Mouse (Mus musculus): ENCODE measurements at regions not wholly inside any gene's neighbourhood (a gene's known extent, or its start where the extent isn't known, plus 50 kb on each side); places are given as distances from the start of the nearest gene placed in this dataset.

DNA sequence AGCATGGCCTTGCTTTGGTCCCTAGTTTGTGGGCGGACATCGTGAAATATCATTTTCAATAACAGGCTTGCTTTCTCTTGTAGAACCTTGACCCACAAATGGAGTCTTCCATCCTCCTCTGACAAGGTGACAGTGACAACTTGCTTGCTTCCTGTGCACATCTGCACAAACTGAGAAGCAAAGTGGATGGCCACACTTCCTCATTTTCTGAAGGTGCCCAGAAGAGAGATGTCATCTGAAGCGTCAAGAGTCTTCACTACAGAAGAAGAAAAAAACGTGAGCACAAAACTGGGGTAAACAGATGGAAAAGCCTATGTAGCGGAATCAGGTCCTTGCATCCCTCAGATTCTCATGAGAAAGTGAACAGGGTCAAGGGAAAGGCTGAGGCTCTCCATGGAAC is 423.5 kb downstream of the Gm37988 start:
- Histone ChIP-seq H3K4me1 (ENCODE audit: control insufficient read depth in 1 of 2, insufficient read depth in 2 of 2) (peaks cover 6 to 37% of the 10 kb centered on the region in 2 experiments; a peak in 3 of 4 replicates), H3K79me2 (replicated peaks; ENCODE audit: control insufficient read depth, extremely low read depth, insufficient read depth, poor library complexity, severe bottlenecking) (no peaks in the 10 kb centered on the region), H3K4me3 (replicated peaks in 1 of 3; ENCODE audit: low read depth in 2 of 3, low read length in 2 of 3, poor library complexity in 1 of 3) (no peak overlapping the region), H3K27me3 (replicated peaks) (no peaks in the 10 kb centered on the region), H3K27ac (ENCODE audit: insufficient read depth, low read depth) (no peak overlapping the region), H3K36me3 (replicated peaks in 1 of 2; ENCODE audit: control insufficient read depth in 1 of 2, insufficient read depth in 1 of 2, low read length in 1 of 2) (no peaks in the 10 kb centered on the region), H3K9ac (ENCODE audit: insufficient read depth, low read depth) (no peak overlapping the region), H3K9me3 (replicated peaks; ENCODE audit: low read length) (no peaks in the 10 kb centered on the region), H3K4me2 (ENCODE audit: insufficient read depth, low read depth, poor library complexity, severe bottlenecking) (no peak overlapping the region)
- no peak for TF ChIP-seq POLR2AphosphoS2 (IDR thresholded peaks at IDR 0.05; ENCODE audit: low read depth, low read length)
- no peak for TF ChIP-seq MAX (IDR thresholded peaks at IDR 0.05; ENCODE audit: low read length)
- TF ChIP-seq BHLHE40 (IDR thresholded peaks at IDR 0.05; ENCODE audit: low read depth, low read length) = peak; percentile 74
- no peak for TF ChIP-seq MYC (IDR thresholded peaks at IDR 0.05; ENCODE audit: low read depth, low read length)
- TF ChIP-seq RAD21 (IDR thresholded peaks at IDR 0.05; ENCODE audit: low read depth, low read length) = no peak
- TF ChIP-seq GABPA (IDR thresholded peaks at IDR 0.05; ENCODE audit: insufficient replicate concordance, low read depth, low read length) = no peak
- peak; percentile 48; the same call in 1 of the 2 replicates for TF ChIP-seq EP300 (IDR thresholded peaks at IDR 0.05; ENCODE audit: low read length)
- TF ChIP-seq MAFK (IDR thresholded peaks at IDR 0.05; ENCODE audit: insufficient replicate concordance, low read length) = no peak
- peak; percentile 32; the same call in 1 of the 2 replicates for TF ChIP-seq IRF4 (IDR thresholded peaks at IDR 0.05; ENCODE audit: low read depth, low read length)
- no peak for TF ChIP-seq USF2 (conservative IDR thresholded peaks at IDR 0.05; ENCODE audit: low read depth, low read length)
- TF ChIP-seq ELF1 (IDR thresholded peaks at IDR 0.05; ENCODE audit: low read depth, low read length) = no peak
- no peak for TF ChIP-seq POLR2A (IDR thresholded peaks at IDR 0.05; ENCODE audit: low read depth, low read length)
- no peak for TF ChIP-seq SMC3 (IDR thresholded peaks at IDR 0.05; ENCODE audit: low read depth, low read length)
- TF ChIP-seq ZC3H11A (IDR thresholded peaks at IDR 0.05; ENCODE audit: low read depth, low read length) = no peak
- in situ Hi-C loops (cut with MboI; ENCODE audit: low pct_ligation_motif_present, low pct_unique_long_range_greater_than_20kb, low sequenced_read_pairs) (no loop called here), dilution Hi-C loops (cut with MboI; ENCODE audit: extremely low pct_ligation_motif_present, extremely low pct_unique_long_range_greater_than_20kb, low sequenced_read_pairs) (no loop called here)
- peak; percentile 58 for DNase-seq (ENCODE audit: extremely low read depth)

GRCm38 (mm10) chr1:5231961-5232846 is 424.5 kb downstream of the Gm37988 start:
- in situ Hi-C loops (cut with MboI; ENCODE audit: low pct_ligation_motif_present, low pct_unique_long_range_greater_than_20kb, low sequenced_read_pairs) (no loop called here), dilution Hi-C loops (cut with MboI; ENCODE audit: extremely low pct_ligation_motif_present, extremely low pct_unique_long_range_greater_than_20kb, low sequenced_read_pairs) (no loop called here)
- H3K9me3 ChIP-seq (replicated peaks; ENCODE audit: low read length) = no peaks in the 10 kb centered on the region
- H3K4me1 ChIP-seq (ENCODE audit: control insufficient read depth in 1 of 2, insufficient read depth in 2 of 2) = peaks cover 6 to 37% of the 10 kb centered on the region in 2 experiments; a peak in 3 of 4 replicates
- no peak for TF ChIP-seq CHD1 (IDR thresholded peaks at IDR 0.05; ENCODE audit: low read depth, low read length)
- no peak for TF ChIP-seq MXI1 (IDR thresholded peaks at IDR 0.05; ENCODE audit: low read depth, low read length)
- H3K4me3 ChIP-seq (replicated peaks in 1 of 3; ENCODE audit: low read depth in 2 of 3, low read length in 2 of 3, poor library complexity in 1 of 3) = no peak overlapping the region
- H3K27me3 ChIP-seq (replicated peaks) = no peaks in the 10 kb centered on the region
- peak overlapping the region; percentile 29; the same call in 1 of the 2 replicates for H3K4me2 ChIP-seq (ENCODE audit: insufficient read depth, low read depth, poor library complexity, severe bottlenecking)
- H3K79me2 ChIP-seq (replicated peaks; ENCODE audit: control insufficient read depth, extremely low read depth, insufficient read depth, poor library complexity, severe bottlenecking) = no peaks in the 10 kb centered on the region
- no peaks in the 10 kb centered on the region for H3K36me3 ChIP-seq (replicated peaks in 1 of 2; ENCODE audit: control insufficient read depth in 1 of 2, insufficient read depth in 1 of 2, low read length in 1 of 2)
- DNase-seq (ENCODE audit: extremely low read depth) = no peak
- H3K9ac ChIP-seq (ENCODE audit: insufficient read depth, low read depth) = no peak overlapping the region
- H3K27ac ChIP-seq (ENCODE audit: insufficient read depth, low read depth) = no peak overlapping the region

All from CH12.LX (cell line).